Mouse (Mus musculus) frontal cortex, adult 2 months (tissue): Measurements from ENCODE around the gene Tcf7l1. TPM values are rescaled to one million over a fixed set of nuclear protein-coding genes. Genes with fewer than 3 reads are reported as not detected.
"Not testable (repeated sequence)": the region's sequence is repeated elsewhere in the genome, so short reads cannot be mapped to it uniquely, and the experiment has no call there.

Experiments
- DNase-seq, 2 experiments: peaks; one replicate each; pipeline ENCODE4 v3.0.0; 2022; ENCODE audit warnings: low spot score in 1 of 2; ENCODE audit errors: extremely low spot score in 1 of 2
- polyA plus RNA-seq: library from polyadenylated mRNA; depleted of rRNA; stranded (reverse); fragments of >200 nt; gene quantifications from 2 replicates; pipeline ENCODE4 v1.2.3, GENCODE M21; 2012; rRNA removed

Tcf7l1 gene
- polyA plus RNA-seq = 4.9 and 5.4 TPM in 2 replicates

DNA sequence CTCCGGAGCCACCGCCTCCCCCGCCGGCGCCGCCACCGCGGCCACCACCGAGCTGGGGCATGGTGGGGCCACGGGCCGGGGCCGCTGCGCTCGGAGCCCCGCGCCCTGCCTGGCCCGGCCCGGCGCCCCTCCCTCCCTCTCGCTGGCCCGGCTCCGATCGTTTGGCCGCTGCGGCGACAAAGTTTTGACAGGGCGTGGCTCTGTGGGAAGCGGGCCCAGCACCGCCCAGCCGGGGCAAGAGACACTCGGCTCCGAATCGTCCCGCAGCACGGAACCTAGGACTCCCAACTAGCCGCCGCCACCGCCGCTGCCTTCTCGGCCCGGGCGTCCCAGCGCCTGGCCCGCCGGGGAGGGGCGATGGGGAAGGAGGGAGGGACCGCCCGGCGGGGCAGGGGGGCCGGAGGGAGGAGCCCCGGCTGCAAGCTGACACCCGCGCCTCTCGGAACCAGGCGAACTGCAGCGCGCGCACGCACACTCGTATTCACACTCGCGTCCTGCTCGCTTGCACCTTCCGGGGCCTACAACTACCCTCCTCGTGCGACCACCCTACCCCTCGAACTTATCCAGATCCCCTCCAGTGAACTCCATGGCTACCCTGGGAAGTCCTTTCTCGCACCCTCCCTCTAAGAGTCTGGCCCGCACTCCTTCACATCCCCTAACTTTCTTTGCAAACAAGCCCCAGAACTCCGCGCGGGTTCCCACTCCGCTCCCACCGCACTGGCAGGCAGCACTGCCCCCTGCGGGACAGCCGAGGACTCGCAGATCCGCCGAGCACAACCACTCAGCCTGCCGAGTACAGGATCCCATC is at the start of gene Tcf7l1:
TSS of gene Tcf7l1 (minus strand) at position 363 of the 808 bp plus-strand sequence.
- peak; percentile 43 to 93 for DNase-seq

DNA sequence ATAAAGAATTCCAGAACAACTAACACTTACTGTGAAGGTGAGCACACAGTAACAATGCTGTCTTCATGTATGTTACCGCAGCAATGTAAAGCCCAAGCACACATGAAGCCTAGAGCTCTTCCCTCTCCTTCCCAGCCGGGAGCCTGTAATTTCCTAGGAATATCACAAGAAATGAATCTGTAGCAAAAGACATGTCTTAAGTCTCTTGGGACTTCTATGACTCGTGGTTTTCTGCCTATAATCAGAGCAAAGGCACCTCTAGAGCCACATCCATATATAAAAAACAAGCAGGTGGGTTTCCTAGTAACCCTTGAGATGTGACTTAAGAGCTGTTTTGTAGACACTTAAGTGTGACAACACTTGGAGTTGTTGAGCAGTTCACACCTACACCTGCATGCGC is 48.7 kb upstream of the Tcf7l1 start:
- DNase-seq = no peak

DNA sequence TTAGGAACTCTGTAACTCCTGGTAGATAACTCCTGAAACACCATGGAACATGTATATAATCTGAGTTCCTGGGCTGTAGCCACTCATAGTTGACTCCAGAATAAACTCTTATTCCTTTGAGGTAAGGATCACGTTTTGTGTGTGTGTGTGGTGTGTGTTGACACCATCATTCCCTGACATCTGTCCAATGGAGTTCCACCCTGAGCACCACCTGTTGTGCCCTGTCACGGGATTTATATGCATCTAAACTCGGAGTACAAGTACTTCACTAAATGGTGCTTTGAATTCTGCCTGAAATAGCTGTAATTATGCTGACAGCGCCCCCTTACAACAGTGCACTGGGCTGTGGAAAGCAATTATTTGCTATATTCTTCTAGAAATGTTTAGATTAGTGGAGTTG is 45.5 kb upstream of the Tcf7l1 start:
- DNase-seq = no peak

DNA sequence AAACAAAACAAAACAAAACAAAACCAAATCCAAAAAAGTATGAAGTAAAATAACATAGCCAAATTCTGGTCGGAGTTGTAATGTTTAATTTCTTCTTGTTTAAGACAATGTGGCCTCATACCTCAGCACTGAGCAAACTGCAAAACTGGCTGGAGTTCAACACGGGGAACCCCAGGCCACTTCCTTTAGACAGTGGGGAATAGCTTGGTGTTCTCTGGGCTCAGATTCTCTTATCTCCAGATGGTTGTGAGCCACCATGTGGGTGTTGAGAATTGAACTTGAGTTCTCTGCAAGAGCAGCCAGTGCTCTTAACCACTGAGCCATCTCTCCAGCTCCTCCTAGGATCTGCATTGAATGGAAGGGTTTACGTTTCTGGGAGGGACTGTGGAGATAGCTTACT is 42.8 kb upstream of the Tcf7l1 start:
- no peak for DNase-seq

DNA sequence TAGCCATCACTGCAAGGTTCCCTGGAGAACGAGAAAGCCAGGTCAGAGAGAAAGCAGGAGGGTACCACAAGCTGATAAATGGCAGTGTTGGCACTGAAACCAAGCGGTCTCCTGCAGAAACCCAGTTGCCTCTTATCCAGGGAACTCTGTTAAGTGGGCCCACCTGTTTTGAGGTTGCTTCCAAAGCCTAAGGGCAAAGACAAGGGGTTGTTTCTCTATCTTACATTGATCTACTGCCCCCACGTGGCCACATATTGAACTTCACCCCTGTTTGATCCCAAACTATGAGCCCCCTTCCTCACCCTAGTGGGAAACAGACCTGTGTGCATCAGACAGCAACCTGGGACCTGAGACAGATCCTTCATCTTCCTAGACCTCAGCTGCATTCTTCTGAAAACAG is 42.2 kb upstream of the Tcf7l1 start:
- DNase-seq = peak in 1 of 2 experiments; percentile 77

DNA sequence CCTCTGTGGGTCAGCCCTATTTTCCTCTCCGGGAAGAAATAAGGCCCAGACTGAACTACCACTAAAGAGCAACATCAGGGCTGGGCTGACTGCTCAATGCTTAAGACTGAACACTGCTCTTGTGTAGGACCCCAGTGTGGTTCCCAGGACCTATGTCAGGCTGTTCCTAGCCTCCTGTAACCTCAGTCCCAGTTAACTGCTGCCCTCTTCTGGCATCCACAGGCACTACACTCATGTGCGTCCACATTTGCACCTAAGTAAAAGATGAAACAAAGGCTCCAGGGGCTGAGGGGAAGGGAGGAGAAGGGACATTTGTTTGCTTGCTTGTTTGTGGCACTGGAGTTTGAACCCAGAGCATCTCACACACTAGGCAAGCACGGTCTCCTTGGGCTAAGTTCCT is 39.8 kb upstream of the Tcf7l1 start:
- no peak for DNase-seq

DNA sequence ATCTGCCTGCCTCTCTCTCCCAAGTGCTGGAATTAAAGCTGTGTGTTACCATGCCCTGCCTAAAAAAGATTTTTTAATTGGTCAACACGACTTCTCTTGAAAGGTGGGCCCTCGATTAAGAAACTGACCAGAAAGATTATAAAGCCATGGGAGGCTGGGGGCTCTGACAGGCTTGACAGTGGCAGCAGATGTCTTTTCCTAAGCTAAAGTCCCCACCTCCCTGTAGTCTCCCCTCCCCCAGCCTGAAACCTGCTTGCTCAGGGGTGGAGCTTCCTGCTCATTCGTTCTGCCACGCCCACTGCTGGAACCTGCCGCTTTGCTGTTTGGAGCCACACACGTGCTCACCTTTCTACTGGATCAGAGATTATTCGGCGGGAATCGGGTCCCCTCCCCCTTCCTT is 39.0 kb upstream of the Tcf7l1 start:
- not testable (repeated sequence) for DNase-seq

DNA sequence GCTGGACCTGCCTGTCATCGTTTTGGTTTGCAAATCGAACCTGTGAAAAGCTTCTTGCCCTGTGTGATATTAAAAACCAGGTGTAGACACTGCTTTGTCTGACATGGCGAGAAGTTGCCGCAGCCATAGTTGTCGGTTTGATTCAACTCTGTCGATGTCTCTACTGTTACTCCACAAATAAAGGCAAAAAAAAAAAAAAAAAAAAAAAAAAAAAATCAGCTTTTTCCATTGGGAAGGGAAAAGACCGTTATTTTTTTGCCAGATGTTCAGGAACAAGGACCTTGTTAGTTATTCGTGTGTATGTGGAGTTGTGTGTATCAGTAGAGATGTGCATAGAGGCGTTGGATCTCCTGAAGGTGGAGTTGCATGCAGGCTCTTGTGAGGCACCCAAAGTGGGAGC is 36.7 kb upstream of the Tcf7l1 start:
- DNase-seq = no peak

DNA sequence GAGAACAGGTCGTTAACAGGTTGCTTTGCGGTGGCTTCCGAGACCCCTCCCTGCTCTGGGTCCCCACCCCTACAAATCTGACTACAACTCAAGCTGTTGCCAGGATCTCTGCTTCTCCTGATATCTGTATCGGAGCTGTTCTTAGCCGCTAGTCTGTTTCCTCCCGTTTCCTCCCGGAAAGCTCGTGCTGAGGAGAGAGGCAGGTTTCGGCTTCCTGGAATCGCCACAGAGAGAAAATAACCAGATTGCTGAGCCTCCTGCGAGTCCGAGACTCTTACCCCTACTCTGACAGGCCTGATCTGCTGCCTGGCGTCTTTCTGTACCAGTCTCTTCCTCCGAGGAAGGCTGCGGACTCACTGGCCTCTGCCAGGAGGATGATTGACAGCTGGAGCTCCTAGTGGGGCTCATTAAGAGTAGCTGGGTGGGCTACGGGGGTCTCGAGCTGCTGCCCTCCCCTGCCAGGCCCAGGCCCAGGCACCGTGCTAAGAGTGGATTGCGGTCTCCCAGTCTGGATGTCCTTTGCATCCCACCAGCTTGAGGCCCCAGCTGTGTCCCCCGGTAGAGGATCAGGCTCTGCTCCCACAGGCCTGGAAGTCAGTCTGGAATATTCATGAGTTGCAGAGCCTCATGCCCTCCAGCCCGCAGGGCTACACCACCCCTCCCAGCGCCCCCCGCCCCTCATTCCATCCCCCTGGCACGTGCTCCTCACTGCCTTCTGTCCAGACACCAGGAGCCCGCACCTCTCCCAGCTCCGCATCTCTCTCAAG is 36.1 kb upstream of the Tcf7l1 start:
- DNase-seq = no peak

DNA sequence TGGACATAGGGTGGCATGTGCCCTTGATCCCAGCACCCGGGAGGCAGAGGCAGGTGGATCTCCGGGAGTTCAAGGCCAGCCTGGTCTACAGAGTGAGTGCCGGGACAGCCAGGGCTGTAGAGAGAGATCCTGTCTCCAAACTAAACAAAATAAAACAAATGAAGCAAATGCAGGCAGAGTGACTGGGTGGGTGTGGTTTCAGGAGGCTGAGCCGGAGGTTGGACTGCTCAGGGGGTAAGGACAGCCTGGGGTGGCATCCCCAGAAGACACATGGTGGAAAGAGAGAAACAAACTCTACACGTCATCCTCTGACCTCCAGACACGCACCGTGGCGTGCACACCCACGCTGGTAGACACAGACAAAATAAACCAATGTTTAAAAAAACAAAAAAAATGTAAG is 24.4 kb upstream of the Tcf7l1 start:
- DNase-seq = no peak

DNA sequence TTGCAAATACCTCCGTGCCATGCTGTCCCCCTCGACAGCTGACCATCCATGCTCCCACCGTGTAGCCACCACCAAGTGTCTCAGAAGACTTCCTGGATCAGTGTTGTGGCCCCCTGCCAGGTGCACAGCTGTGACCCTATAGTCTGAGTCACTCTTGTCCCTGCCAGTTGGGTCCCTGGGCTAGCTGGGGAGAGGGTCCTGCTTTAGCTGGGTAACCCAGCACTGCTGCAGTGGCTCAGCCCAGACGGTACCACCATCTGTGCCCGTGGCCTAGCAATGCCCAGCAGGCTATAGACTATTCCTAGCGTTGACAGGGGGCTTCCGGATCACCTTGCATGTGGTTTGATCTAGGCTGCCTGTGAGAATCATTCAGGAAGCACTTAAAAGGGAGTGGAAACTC is 21.2 kb upstream of the Tcf7l1 start:
- DNase-seq = no peak

DNA sequence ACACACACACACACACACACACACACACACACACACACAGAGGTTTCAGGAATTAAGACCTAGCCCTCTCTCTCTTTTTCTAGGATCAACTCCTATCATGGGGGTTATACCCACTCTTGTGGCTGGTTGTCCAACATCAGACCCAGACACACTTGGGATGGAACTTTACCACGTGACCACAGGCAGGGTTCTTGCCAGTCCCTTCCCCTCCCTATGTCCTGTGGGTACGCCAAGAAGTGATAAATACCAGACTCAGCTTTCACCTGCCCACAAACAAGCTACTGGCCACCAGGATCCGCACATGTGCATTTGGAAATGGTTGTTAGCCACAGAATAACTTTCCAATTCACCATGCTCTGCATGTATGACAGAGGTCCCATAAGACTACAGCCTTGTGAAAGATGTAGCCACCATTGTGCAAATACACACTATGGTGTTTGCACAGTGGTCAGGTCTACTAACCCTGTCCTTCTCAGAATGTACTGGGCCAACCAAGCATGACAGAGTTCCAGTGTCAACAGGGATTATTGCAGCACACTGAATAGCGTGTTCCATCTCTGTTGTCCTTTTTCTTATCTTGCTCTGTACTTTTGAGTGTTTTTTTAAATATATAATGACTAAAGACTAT is 20.6 kb upstream of the Tcf7l1 start:
- no peak for DNase-seq

DNA sequence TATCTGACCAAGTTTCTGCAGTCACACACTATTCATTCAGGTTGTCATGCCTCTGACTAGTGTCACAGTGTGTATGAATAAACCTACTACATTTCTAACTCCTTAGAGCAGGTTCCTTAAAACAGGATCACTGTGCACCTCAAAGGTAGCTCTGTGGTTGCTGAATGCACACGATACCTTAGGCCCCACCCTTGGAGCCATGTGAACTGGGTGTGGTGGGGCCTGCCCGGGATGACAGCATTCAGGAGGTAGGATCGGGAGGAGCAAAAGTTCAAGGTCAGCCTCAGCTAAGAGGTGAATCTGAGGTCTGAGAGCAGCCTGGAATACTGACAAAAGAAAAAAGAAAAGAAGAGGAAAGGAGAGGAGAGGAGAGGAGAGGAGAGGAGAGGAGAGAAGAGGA is 19.3 kb upstream of the Tcf7l1 start:
- no peak for DNase-seq

DNA sequence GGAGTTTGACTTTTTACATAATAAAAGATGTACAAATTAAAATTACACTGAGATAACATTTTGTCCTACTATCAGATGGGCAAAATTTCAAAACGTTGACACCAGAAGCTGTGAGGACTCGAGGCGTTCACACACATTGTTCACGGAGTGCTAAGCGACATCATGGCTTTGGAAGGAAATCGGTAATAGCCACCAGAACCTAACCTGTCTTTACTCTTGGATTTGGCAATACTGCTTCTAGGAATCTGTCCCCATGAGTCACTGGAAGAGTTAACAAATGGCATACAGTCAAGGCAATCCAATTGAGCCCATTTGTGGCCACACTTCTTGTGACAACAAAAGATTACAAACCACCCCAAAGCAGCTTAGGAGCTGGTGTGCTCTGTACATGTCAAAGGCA is 14.6 kb upstream of the Tcf7l1 start:
- DNase-seq = no peak

DNA sequence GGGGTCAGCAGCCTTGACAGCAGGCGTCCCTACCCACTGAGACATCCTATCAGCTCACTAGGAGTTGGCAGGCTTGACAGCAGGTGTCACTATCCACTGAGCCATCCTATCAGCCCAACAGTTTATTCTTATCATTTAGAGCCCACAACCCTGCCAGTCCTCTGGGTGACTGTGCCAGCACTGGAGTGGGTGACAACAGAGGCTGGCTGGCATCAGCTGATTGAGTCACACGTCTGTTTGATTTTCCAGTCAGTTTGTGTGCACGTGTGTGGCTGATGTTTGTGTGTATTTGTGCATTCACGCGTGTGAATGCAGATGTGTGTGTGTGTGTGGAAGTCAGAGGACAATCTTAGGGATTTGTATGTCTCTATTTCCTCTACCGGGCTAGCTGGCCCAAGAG is 13.1 kb upstream of the Tcf7l1 start:
- no peak for DNase-seq

DNA sequence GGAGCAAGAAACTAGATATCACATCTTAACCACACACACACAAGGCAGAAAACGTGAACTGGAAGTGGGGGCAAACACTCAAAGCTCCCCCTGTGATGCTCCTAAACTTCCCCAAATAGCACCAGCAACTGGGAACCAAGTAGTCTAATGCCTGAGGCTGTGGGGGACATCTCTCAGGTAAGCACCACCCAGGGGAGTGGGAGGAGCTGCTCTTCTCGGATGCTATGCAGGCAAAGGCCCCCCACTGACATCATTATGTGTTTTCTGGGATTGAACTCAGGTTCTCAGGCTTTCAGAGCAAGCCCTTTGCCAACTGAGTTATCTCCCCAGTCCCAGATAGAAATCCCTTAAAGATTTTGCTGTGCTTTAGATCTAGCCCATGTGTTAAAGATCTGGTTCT is 11.6 kb upstream of the Tcf7l1 start:
- no peak for DNase-seq

DNA sequence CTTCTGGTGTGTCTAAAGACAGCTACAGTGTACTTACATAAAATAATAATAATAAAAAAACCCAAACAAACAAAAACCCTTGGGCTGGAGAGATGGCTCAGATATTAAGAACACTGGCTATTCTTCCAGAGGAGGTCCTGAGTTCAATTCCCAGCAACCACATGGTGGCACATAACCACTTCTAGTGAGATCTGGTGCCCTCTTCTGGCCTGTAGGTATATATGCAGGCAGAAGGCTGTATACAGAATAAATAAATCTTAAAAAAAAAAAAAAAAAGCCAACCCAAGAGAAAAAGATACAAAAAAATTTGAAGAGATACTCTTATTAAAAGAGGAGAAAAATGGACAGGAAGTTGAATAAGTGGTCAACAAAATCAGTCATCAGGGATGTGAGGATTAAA is 8.7 kb upstream of the Tcf7l1 start:
- no peak for DNase-seq

DNA sequence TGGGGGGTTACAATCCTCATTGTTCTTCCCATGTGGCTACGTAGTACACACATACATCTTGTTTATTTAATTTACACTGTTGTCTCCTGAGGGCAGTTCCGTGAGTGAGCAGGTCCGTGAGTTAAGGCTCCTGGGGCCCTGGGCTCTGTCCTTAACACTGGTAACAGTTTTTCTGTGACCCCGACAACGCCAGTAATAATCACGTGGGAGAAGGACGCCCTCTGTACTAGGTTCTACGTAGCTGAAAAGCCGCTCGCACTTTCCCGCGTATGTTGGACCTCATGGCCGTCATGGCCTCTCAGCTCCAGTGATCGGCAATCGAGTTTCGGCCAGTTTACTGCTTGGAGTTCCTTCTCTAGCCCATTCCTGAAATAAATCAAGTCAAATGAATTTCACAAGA is 6.4 kb upstream of the Tcf7l1 start:
- DNase-seq = no peak

DNA sequence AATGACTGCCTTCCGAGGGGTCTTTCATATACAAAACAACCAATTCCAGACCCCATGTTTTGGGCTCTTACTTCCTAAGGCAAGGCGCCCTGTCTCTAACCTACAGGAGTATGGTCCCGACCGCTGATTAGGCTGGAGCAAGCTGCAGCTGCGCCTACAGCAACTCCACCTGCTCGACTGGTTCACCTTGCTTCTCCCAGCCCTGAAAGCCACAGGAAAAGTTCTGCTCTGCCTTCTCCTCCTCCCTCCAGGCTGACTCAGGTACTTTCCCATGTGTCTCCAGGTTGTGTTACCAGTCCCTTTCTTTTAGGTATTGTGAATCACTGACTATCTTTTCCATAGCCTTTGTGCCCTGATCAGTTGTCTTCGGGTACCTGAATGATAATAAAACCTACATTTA is 5.8 kb upstream of the Tcf7l1 start:
- no peak for DNase-seq

DNA sequence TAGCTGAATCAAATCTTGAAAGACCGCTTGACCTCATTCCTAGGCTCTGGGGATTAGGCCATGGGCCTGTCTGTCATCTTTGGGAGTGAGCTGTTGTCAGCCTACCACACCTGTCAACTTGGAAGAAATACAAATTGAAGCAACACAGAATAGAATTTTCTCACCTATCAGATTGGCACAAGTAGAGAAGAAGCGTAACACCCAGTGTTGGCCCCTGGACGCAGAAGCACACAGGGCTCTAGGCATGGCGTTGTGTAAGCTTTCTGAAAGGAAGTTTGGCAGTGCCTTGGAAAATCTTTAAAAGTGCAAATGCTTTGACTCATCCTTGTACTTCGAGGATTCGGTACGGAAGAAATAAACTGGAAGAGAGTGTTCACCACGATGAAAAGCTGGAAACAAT is 3.6 kb upstream of the Tcf7l1 start:
- DNase-seq = no peak
